Mouse (Mus musculus) limb, embryonic 11.5 days (tissue): Measurements from ENCODE around the gene Arhgap22. TPM values are rescaled to one million over a fixed set of nuclear protein-coding genes. Genes with fewer than 3 reads are reported as not detected.

Source experiments
- ATAC-seq: fragments of 200-750 bp; cut with Nextera tagmentation; 2 replicates; pipeline ENCODE4 v1.8.0; 2017; ENCODE audit warnings: low read depth; ENCODE audit not compliant: insufficient number of reproducible peaks, low FRiP score, low TSS enrichment
- DNase-seq: peaks from one replicate; pipeline ENCODE4 v3.0.0-alpha.2; 2015; ENCODE audit warnings: low spot score
- H3K27ac ChIP-seq: fragments of 300-500 bp; sonication (generic); replicated peaks from 2 replicates; pipeline ENCODE4 v1.5.1; 2014; ENCODE audit warnings: low read depth, mild to moderate bottlenecking, low read length
- H3K27me3 ChIP-seq: fragments of 300-500 bp; sonication (generic); 2 replicates; pipeline ENCODE4 v1.6.1; 2014; ENCODE audit warnings: mild to moderate bottlenecking, low read length, mixed read lengths; ENCODE audit not compliant: control insufficient read depth, insufficient read depth
- H3K36me3 ChIP-seq: fragments of 300-500 bp; sonication (generic); 2 replicates; pipeline ENCODE4 v1.6.1; 2014; ENCODE audit warnings: mild to moderate bottlenecking, low read length, moderate library complexity, mixed read lengths; ENCODE audit not compliant: control insufficient read depth, insufficient read depth
- H3K4me1 ChIP-seq: fragments of 300-500 bp; sonication (generic); 2 replicates; pipeline ENCODE4 v1.6.1; 2014; ENCODE audit warnings: low read length, mixed read lengths; ENCODE audit not compliant: control insufficient read depth, insufficient read depth
- H3K4me2 ChIP-seq: fragments of 300-500 bp; sonication (generic); 2 replicates; pipeline ENCODE4 v1.6.1; 2014; ENCODE audit warnings: low read depth, mild to moderate bottlenecking, moderate library complexity; ENCODE audit not compliant: severe bottlenecking
- H3K4me3 ChIP-seq: fragments of 300-500 bp; sonication (generic); 2 replicates; pipeline ENCODE4 v1.5.1; 2014; ENCODE audit warnings: low read depth, low read length
- H3K9ac ChIP-seq: fragments of 300-500 bp; sonication (generic); 2 replicates; pipeline ENCODE4 v1.6.1; 2014; ENCODE audit warnings: mild to moderate bottlenecking, low read length
- H3K9me3 ChIP-seq: fragments of 300-500 bp; sonication (generic); 2 replicates; pipeline ENCODE4 v1.6.1; 2016; ENCODE audit warnings: low read length; ENCODE audit not compliant: control insufficient read depth
- WGBS: fragments of 180-500 bp; shearing (Covaris S2); extraction: QIAGEN DNeasy Blood & Tissue Kit; methylation state at CpG from one replicate; pipeline ENCODE4 v1.1.7; 2014; 5-methylcytosine and 5-hydroxymethylcytosine counted together
- polyA plus RNA-seq: library from polyadenylated mRNA; unstranded; fragments of >200 nt; fragmentation: Nextera tagmentation; extraction: Ambion mirVana; gene quantifications from 2 replicates; pipeline ENCODE4 v1.2.1, GENCODE M21; 2014

Arhgap22 gene
- 2.3 and 2.7 TPM in 2 replicates for polyA plus RNA-seq

GRCm38 (mm10) chr14:33213823-33214766, at the start of gene Arhgap22:
Arhgap22 (plus strand) TSS chr14:33214026.
- Histone ChIP-seq H3K4me1 (peaks cover 2% of the 10 kb centered on the region; the same call in 1 of the 2 replicates), H3K4me2 (no peak within 1 kb of the TSS), H3K4me3 (no peak within 1 kb of the TSS), H3K9me3 (no peaks in the 10 kb centered on the region), H3K27me3 (no peaks in the 10 kb centered on the region), H3K9ac (no peak within 1 kb of the TSS), H3K27ac (no peak within 1 kb of the TSS), H3K36me3 (no peaks in the 10 kb centered on the region)
- WGBS = 21% methylated on average over 28 of the region's 28 CpGs
- DNase-seq (peak; percentile 91), ATAC-seq (peak; percentile 65)

DNA sequence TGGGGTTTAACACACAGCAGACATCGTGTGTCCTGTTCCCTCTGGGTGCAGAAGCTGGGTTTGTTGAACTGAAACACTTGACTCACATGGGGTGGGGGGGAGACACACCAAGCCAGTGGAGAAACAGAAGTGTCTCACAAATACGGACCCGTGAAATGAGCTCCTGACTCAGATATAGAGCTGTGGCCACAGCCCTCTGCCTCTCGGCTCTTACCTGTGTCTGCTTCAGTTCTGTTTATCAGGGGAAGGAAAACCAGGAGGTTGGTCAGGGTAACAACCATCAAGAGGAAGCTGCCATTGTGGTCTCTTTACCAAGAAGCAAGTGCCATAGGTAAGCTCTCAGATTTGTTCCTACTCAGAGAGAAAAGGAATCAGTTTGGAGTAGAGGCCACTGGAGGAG, 45.1 kb upstream of the Arhgap22 start:
- Histone ChIP-seq H3K4me2 (no peak overlapping the region), H3K9ac (no peak overlapping the region), H3K27me3 (no peaks in the 10 kb centered on the region), H3K27ac (no peak overlapping the region), H3K9me3 (no peaks in the 10 kb centered on the region), H3K4me3 (no peak overlapping the region), H3K4me1 (no peaks in the 10 kb centered on the region), H3K36me3 (no peaks in the 10 kb centered on the region)
- no peak for ATAC-seq
- 92% methylated on average over 4 of the region's 4 CpGs for WGBS
- DNase-seq = no peak

- no peak overlapping the region for H3K27ac ChIP-seq
- H3K9me3 ChIP-seq = no peaks in the 10 kb centered on the region
- no peak overlapping the region for H3K9ac ChIP-seq
- no peak overlapping the region for H3K4me2 ChIP-seq
- DNase-seq (no peak), ATAC-seq (no peak)
- H3K27me3 ChIP-seq = no peaks in the 10 kb centered on the region
- no peaks in the 10 kb centered on the region for H3K36me3 ChIP-seq
- 85% methylated on average over 1 of the region's 1 CpGs for WGBS
- H3K4me1 ChIP-seq = no peaks in the 10 kb centered on the region
- H3K4me3 ChIP-seq = no peak overlapping the region
Observed at GRCm38 (mm10) chr14:33171942-33172341, 41.9 kb upstream of the Arhgap22 start.

DNA sequence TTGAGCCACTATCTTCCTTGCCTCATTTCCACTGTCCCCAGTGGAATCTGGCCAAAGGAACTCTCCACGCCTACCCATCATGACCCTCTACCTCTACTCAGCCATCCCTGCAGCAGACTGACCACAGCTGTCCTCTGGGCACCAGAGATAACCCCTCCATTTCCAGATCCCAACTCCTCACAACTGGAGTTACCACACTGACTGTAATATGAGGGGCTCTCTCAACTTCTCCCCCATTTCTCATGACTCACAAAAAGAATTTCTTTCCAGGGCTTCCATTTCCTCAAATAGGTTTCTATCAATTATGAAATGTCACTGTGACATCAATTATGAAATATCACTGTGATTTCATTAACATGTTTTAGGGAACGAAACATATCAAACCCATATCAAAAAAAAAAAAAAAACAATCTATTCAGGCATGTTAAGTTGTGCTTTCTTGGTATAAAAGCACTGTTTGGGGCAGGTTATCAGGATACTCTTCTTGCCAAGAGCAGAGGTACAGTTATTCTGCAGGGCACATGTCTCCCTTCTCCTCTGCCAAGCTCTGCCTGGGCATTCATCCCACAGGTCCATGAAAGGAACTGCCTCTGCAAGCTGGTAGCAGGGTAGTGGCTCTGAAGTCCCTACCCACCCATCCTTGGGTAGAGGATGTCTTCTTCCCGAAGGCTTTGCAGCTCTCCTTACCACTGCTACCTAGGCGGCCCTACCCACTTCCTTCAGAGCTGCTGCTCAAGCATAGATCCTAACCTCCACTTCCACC, 38.6 kb upstream of the Arhgap22 start:
- DNase-seq = no peak
- Histone ChIP-seq H3K9me3 (no peaks in the 10 kb centered on the region), H3K9ac (no peak overlapping the region), H3K4me1 (no peaks in the 10 kb centered on the region), H3K27me3 (no peaks in the 10 kb centered on the region), H3K4me2 (no peak overlapping the region), H3K4me3 (no peak overlapping the region), H3K36me3 (no peaks in the 10 kb centered on the region), H3K27ac (no peak overlapping the region)
- no peak for ATAC-seq
- 78% methylated on average over 4 of the region's 4 CpGs for WGBS

DNA sequence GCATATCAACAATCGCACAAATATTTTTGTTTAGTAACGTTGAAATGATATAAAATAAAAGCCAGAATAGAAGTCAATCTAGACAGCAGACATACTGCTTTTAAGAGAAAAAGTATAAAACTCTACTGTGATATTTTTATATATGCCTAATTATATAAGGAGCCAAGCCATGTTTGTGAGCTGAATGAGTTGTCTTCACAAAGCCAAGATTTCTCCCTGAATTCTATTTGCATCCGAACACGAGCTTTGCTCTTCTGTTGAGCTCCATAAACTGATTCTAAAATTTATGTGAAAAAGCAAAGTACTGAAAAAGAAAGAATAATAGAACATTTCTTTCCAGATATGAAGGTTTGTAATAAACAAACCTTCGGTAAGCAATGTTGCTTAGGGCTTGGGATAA, 33.7 kb upstream of the Arhgap22 start:
- Histone ChIP-seq H3K9ac (no peak overlapping the region), H3K4me3 (no peak overlapping the region), H3K27ac (no peak overlapping the region), H3K36me3 (no peaks in the 10 kb centered on the region), H3K9me3 (no peaks in the 10 kb centered on the region), H3K4me1 (no peaks in the 10 kb centered on the region), H3K27me3 (no peaks in the 10 kb centered on the region), H3K4me2 (no peak overlapping the region)
- 89% methylated on average over 5 of the region's 5 CpGs for WGBS
- no peak for DNase-seq
- ATAC-seq = no peak

DNA sequence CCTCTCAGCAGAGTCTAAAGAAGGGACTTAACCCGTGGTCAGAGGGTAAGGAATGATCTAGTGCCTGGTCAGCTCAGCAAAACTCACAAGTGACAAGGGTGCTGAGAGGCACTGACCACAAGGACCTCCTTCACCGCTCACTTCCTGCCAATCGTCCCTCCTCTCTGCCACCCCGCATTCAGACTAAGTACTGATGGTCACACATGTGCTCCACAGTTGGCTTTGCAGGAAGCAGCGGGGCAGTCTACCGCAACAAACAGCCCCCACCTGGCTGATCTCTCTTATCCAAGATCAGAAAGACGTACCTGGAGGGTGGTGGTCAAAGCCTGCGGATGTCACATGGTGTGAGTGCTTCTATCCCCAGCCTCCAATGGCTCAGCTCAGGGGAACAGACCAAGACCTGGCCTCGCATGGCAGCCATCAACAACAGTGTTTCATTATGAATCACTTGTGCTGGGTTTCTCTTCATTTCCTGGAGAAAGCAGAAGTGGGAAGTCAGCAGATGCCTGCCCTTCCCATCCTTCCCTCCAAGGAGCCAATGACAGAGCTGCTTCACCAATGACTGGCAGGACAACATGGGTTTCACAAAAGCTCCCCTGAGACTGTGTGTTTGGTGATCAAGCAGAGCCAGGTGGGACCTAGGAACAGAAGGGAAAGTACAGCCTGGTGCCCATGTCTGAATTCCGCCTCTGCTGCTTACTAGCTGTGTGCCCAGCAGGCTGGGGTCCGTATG, 28.6 kb upstream of the Arhgap22 start, which contains the start of gene Wdfy4:
Gene Wdfy4 (minus strand): TSS at position 441 of the 733 bp plus-strand sequence.
- H3K9ac ChIP-seq = no peak within 1 kb of the TSS
- no peaks in the 10 kb centered on the region for H3K9me3 ChIP-seq
- 84% methylated on average over 11 of the region's 11 CpGs for WGBS
- H3K4me3 ChIP-seq = no peak within 1 kb of the TSS
- no peaks in the 10 kb centered on the region for H3K4me1 ChIP-seq
- ATAC-seq (no peak), DNase-seq (no peak)
- H3K27me3 ChIP-seq = no peaks in the 10 kb centered on the region
- H3K27ac ChIP-seq = no peak within 1 kb of the TSS
- H3K4me2 ChIP-seq = no peak within 1 kb of the TSS
- H3K36me3 ChIP-seq = no peaks in the 10 kb centered on the region

GRCm38 (mm10) chr14:33187201-33187600, 26.6 kb upstream of the Arhgap22 start:
- no peaks in the 10 kb centered on the region for H3K36me3 ChIP-seq
- no peak overlapping the region for H3K27ac ChIP-seq
- H3K27me3 ChIP-seq = no peaks in the 10 kb centered on the region
- no peaks in the 10 kb centered on the region for H3K4me1 ChIP-seq
- WGBS = 79% methylated on average over 4 of the region's 4 CpGs
- no peak overlapping the region for H3K4me3 ChIP-seq
- H3K9ac ChIP-seq = no peak overlapping the region
- DNase-seq (no peak), ATAC-seq (no peak)
- no peaks in the 10 kb centered on the region for H3K9me3 ChIP-seq
- no peak overlapping the region for H3K4me2 ChIP-seq

DNA sequence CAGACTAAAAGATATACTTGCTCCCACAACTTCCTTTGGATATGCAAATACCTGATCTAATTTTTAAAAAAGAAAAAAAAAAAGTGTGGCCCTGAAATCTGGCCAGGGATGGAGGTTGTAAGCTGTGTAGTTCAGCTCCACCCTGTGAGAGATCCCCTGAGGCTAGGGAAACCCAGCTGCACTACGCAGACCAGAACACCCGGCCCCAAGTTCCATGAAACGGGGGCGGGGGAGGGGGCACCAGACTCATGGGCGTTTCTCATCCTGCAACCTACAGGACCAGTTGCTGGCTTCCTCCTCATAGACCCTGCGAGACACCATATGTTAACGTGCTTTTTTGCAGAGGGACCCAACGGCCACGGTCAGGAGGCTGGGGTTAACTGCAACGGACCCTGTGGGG, 24.6 kb upstream of the Arhgap22 start:
- Histone ChIP-seq H3K36me3 (no peaks in the 10 kb centered on the region), H3K4me1 (no peaks in the 10 kb centered on the region), H3K4me3 (no peak overlapping the region), H3K27ac (no peak overlapping the region), H3K9ac (no peak overlapping the region), H3K4me2 (no peak overlapping the region), H3K27me3 (no peaks in the 10 kb centered on the region), H3K9me3 (no peaks in the 10 kb centered on the region)
- ATAC-seq (no peak), DNase-seq (no peak)
- 55% methylated on average over 10 of the region's 10 CpGs for WGBS
